Mouse (Mus musculus) A20 (cell line): ENCODE data around the gene Palld.

Experiments used
- DNase-seq: peaks from one replicate; pipeline ENCODE4 v3.0.0-alpha.2; 2011; ENCODE audit warnings: low read depth, low spot score

Palld gene

DNA sequence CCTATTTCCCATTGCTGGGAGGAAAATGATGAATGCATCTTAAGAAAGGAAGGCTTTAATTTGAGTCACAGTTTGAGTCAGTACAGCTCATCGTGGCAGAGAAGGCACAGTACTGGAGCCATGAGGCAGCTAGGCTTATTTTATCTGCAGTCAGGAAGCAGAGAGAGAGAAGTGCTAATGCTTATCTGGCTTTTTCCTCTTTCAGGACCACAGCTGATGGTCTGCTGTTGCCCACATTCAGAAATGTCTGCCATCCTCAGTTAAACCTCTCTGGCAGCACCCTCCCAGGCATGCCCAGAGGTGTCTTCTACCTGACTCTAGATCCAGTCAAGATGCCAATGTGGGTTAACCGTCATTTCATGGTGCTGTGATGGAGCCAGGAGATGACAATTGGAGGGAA lies 438.1 kb downstream of the Palld start:
- DNase-seq: no peak

- DNase-seq: no peak
Observed at GRCm38 (mm10) chr8:61462221-61462620, 440.3 kb downstream of the Palld start.
